Mouse (Mus musculus): ENCODE results near the gene Ipo5. TPM values are rescaled to one million over a fixed set of nuclear protein-coding genes. Genes with fewer than 3 reads are reported as not detected.

The Ipo5 gene
- total and polyA plus RNA-seq, 3 experiments: 167 to 259 (median 252) TPM

DNA sequence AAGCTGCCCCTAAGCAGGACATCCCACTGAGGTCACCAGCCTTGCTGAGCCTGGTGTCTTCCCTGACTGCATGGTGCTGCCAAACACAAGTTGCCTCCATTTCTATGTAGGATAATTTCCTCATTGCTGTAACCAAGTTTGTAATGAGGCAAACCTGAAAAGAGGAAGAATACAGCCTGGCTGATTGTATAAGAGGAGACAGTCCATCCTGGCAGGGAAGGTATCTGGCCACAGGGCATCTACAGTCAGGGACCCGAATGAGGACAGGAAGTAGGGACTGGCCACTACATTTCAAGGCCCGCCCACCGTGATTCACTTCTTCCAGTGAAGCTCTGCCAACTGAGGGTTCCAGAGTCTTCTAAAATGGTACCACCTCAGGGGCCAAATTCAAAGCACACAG, 47.8 kb upstream of the Ipo5 start:
- in situ Hi-C loops (cut with MboI; ENCODE audit: low pct_ligation_motif_present, low pct_unique_long_range_greater_than_20kb, low sequenced_read_pairs) (no loop called here), dilution Hi-C loops (cut with MboI; ENCODE audit: extremely low pct_ligation_motif_present, extremely low pct_unique_long_range_greater_than_20kb, low sequenced_read_pairs) (no loop called here)
- H3K4me1 ChIP-seq (ENCODE audit: control insufficient read depth in 1 of 2, insufficient read depth in 2 of 2): peaks cover 0 to 8% of the 10 kb centered on the region in 2 experiments; a peak in 2 of 4 replicates
- no peaks in the 10 kb centered on the region for H3K79me2 ChIP-seq (replicated peaks; ENCODE audit: control insufficient read depth, extremely low read depth, insufficient read depth, poor library complexity, severe bottlenecking)
- DNase-seq (ENCODE audit: extremely low read depth): no peak
- H3K27ac ChIP-seq (ENCODE audit: insufficient read depth, low read depth): no peak overlapping the region
- TF ChIP-seq JUN (IDR thresholded peaks at IDR 0.05; ENCODE audit: insufficient read depth, low read depth, low read length) (no peak), CHD1 (IDR thresholded peaks at IDR 0.05; ENCODE audit: low read depth, low read length) (no peak), PAX5 (IDR thresholded peaks at IDR 0.05; ENCODE audit: low read length) (no peak), ETS1 (conservative IDR thresholded peaks at IDR 0.05; ENCODE audit: low read depth, low read length) (no peak), KAT2A (IDR thresholded peaks at IDR 0.05; ENCODE audit: insufficient replicate concordance, low read length) (no peak), POLR2A (IDR thresholded peaks at IDR 0.05; ENCODE audit: low read depth, low read length) (no peak), TCF12 (IDR thresholded peaks at IDR 0.05; ENCODE audit: low read depth, low read length) (no peak), ELF1 (IDR thresholded peaks at IDR 0.05; ENCODE audit: low read depth, low read length) (no peak), EP300 (IDR thresholded peaks at IDR 0.05; ENCODE audit: low read length) (no peak), E2F4 (IDR thresholded peaks at IDR 0.05; ENCODE audit: insufficient replicate concordance, low read depth, low read length) (no peak), RAD21 (IDR thresholded peaks at IDR 0.05; ENCODE audit: low read depth, low read length) (no peak), RCOR1 (conservative IDR thresholded peaks at IDR 0.05; ENCODE audit: low read depth, low read length) (no peak), ZNF384 (IDR thresholded peaks at IDR 0.05; ENCODE audit: low read depth, low read length) (no peak), SMC3 (IDR thresholded peaks at IDR 0.05; ENCODE audit: low read depth, low read length) (no peak), MYC (IDR thresholded peaks at IDR 0.05; ENCODE audit: low read depth, low read length) (no peak), TBP (conservative IDR thresholded peaks at IDR 0.05; ENCODE audit: low read depth, low read length) (no peak)
- no peaks in the 10 kb centered on the region for H3K36me3 ChIP-seq (replicated peaks in 1 of 2; ENCODE audit: control insufficient read depth in 1 of 2, insufficient read depth in 1 of 2, low read length in 1 of 2)
- no peak overlapping the region for H3K4me3 ChIP-seq (replicated peaks in 1 of 3; ENCODE audit: low read depth in 2 of 3, low read length in 2 of 3, poor library complexity in 1 of 3)
- H3K27me3 ChIP-seq (replicated peaks): no peaks in the 10 kb centered on the region
- no peak overlapping the region for H3K4me2 ChIP-seq (ENCODE audit: insufficient read depth, low read depth, poor library complexity, severe bottlenecking)
- no peak overlapping the region for H3K9ac ChIP-seq (ENCODE audit: insufficient read depth, low read depth)
- H3K9me3 ChIP-seq (replicated peaks; ENCODE audit: low read length): peaks cover 17% of the 10 kb centered on the region

DNA sequence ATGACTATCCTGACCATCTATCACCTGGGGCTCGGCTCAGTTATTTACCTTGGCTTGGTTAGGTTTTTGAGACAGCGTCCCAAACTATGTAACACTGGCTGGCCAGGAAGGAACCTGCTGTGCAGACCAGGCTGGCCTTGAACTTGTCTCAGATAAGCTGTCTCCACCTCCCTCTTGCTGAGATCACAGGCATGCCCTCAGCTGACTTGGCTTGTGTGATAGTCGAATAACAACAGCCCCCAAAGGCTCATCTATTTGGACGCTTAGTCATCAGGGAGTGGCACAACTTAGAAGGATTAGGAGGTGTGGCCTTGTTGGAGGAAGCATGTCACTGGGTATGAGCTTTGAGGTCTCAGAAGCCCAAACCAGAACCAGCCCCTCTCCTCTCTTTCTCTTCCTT, 46.1 kb upstream of the Ipo5 start:
- Histone ChIP-seq H3K36me3 (replicated peaks in 1 of 2; ENCODE audit: control insufficient read depth in 1 of 2, insufficient read depth in 1 of 2, low read length in 1 of 2) (no peaks in the 10 kb centered on the region), H3K9ac (ENCODE audit: insufficient read depth, low read depth) (no peak overlapping the region), H3K4me1 (ENCODE audit: control insufficient read depth in 1 of 2, insufficient read depth in 2 of 2) (peaks cover 0 to 8% of the 10 kb centered on the region in 2 experiments; a peak in 2 of 4 replicates), H3K4me2 (ENCODE audit: insufficient read depth, low read depth, poor library complexity, severe bottlenecking) (no peak overlapping the region), H3K79me2 (replicated peaks; ENCODE audit: control insufficient read depth, extremely low read depth, insufficient read depth, poor library complexity, severe bottlenecking) (no peaks in the 10 kb centered on the region), H3K27ac (ENCODE audit: insufficient read depth, low read depth) (no peak overlapping the region), H3K27me3 (replicated peaks) (no peaks in the 10 kb centered on the region), H3K9me3 (replicated peaks; ENCODE audit: low read length) (peaks cover 13% of the 10 kb centered on the region), H3K4me3 (replicated peaks in 1 of 3; ENCODE audit: low read depth in 2 of 3, low read length in 2 of 3, poor library complexity in 1 of 3) (no peak overlapping the region)
- dilution Hi-C loops (cut with MboI; ENCODE audit: extremely low pct_ligation_motif_present, extremely low pct_unique_long_range_greater_than_20kb, low sequenced_read_pairs) (no loop called here), in situ Hi-C loops (cut with MboI; ENCODE audit: low pct_ligation_motif_present, low pct_unique_long_range_greater_than_20kb, low sequenced_read_pairs) (no loop called here)
- TF ChIP-seq MAX (IDR thresholded peaks at IDR 0.05; ENCODE audit: low read length): no peak
- TF ChIP-seq NELFE (IDR thresholded peaks at IDR 0.05; ENCODE audit: low read depth, low read length): no peak
- TF ChIP-seq POLR2AphosphoS2 (IDR thresholded peaks at IDR 0.05; ENCODE audit: low read depth, low read length): no peak
- no peak for TF ChIP-seq SIN3A (IDR thresholded peaks at IDR 0.05; ENCODE audit: low read length)
- no peak for TF ChIP-seq EP300 (IDR thresholded peaks at IDR 0.05; ENCODE audit: low read length)
- no peak for TF ChIP-seq CTCF (conservative IDR thresholded peaks at IDR 0.05 in 1 of 2, IDR thresholded peaks at IDR 0.05 in 1 of 2; ENCODE audit: low read depth in 2 of 2, low read length in 2 of 2)
- no peak for TF ChIP-seq MAFK (IDR thresholded peaks at IDR 0.05; ENCODE audit: insufficient replicate concordance, low read length)
- TF ChIP-seq JUN (IDR thresholded peaks at IDR 0.05; ENCODE audit: insufficient read depth, low read depth, low read length): no peak
- TF ChIP-seq MXI1 (IDR thresholded peaks at IDR 0.05; ENCODE audit: low read depth, low read length): no peak
- TF ChIP-seq ZKSCAN1 (IDR thresholded peaks at IDR 0.05; ENCODE audit: borderline replicate concordance, low read depth, low read length): no peak
- no peak for TF ChIP-seq TBP (conservative IDR thresholded peaks at IDR 0.05; ENCODE audit: low read depth, low read length)
- TF ChIP-seq UBTF (IDR thresholded peaks at IDR 0.05; ENCODE audit: low read depth, low read length): no peak
- TF ChIP-seq PAX5 (IDR thresholded peaks at IDR 0.05; ENCODE audit: low read length): no peak
- no peak for TF ChIP-seq MAZ (IDR thresholded peaks at IDR 0.05; ENCODE audit: low read depth, low read length)
- TF ChIP-seq NRF1 (IDR thresholded peaks at IDR 0.05; ENCODE audit: low read depth, low read length): no peak
- TF ChIP-seq ZNF384 (IDR thresholded peaks at IDR 0.05; ENCODE audit: low read depth, low read length): no peak
- no peak for TF ChIP-seq CHD1 (IDR thresholded peaks at IDR 0.05; ENCODE audit: low read depth, low read length)
- no peak for TF ChIP-seq MEF2A (IDR thresholded peaks at IDR 0.05; ENCODE audit: borderline replicate concordance, low read depth, low read length)
- TF ChIP-seq BHLHE40 (IDR thresholded peaks at IDR 0.05; ENCODE audit: low read depth, low read length): no peak
- DNase-seq (ENCODE audit: extremely low read depth): no peak
